In the genomic region with DNA sequence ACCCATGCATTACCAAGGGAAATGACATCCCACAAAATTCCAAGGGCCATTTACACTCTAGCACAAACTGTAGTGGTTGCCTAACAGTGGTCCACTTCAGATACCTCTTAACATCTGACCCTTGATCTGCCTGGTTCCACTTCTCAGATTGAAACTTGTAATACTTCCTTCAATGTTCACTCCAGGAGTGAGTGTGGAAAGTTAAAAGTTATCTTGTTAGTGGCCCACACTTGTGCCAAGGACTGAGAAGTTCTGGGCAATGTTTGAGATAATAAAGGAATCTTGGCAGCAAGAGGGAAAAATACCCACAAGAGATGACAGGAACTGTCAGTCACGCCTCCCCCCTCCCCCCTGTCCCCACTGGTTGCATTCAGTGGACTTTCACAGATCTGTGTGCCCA, we compare ENCODE assay signal across 30 mouse cellular contexts. TPM values are rescaled to one million over a fixed set of nuclear protein-coding genes. Genes with fewer than 3 reads are reported as not detected.
DNase-seq lines count a peak whose midpoint lies in the region; ATAC-seq lines count a peak whose summit lies in the region.
"Had no signal": no experiment of that assay in that cellular context is flagged by ENCODE, and none has a peak within 500 bp of the region (broad histone marks: within the 10 kb centered on the region; RNA-seq: fewer than 3 reads in every experiment).

No protein-coding gene starts in this region.

- intact Hi-C loops in heart, postnatal 36 days (cut with DNase I), result loop anchor here (10.0 kb wide), 2 partner anchors 235 to 475 kb away; partner anchors contain the start of genes Tfap4 and Zfp174

- H3K4me1 ChIP-seq in heart, embryonic 15.5 days (replicated peaks), result peaks cover 44% of the 10 kb centered on the region

- no peak overlapping the region for H3K4me2 ChIP-seq in heart, embryonic 15.5 days
- H3K4me2 ChIP-seq: embryonic facial prominence, embryonic 12.5 days; limb, embryonic 15.5 days; lung, embryonic 15.5 days; midbrain, embryonic 15.5 days; neural tube, embryonic 12.5 days had no signal

- no peak overlapping the region for H3K4me3 ChIP-seq in heart, embryonic 15.5 days
- H3K4me3 ChIP-seq: embryonic facial prominence, embryonic 12.5 days; hindbrain, embryonic 10.5 days; limb, embryonic 15.5 days; lung, embryonic 15.5 days; megakaryocyte, embryonic 14.5 days; midbrain, embryonic 15.5 days; neural tube, embryonic 12.5 days had no signal

- no peaks in the 10 kb centered on the region for H3K27me3 ChIP-seq in heart, embryonic 15.5 days
- H3K27me3 ChIP-seq: embryonic facial prominence, embryonic 12.5 days; limb, embryonic 15.5 days; lung, embryonic 15.5 days; megakaryocyte, embryonic 14.5 days; midbrain, embryonic 15.5 days; neural tube, embryonic 12.5 days had no signal

- no peaks in the 10 kb centered on the region for H3K9me3 ChIP-seq in heart, embryonic 15.5 days (replicated peaks)
- H3K9me3 ChIP-seq: embryonic facial prominence, embryonic 12.5 days; hindbrain, embryonic 10.5 days; limb, embryonic 15.5 days; lung, embryonic 15.5 days; megakaryocyte, embryonic 14.5 days; midbrain, embryonic 15.5 days; neural tube, embryonic 12.5 days had no signal

- no peak; the same call in 1 of the 2 replicates for ATAC-seq in heart, embryonic 15.5 days (replicated peaks; ENCODE audit: insufficient number of reproducible peaks, insufficient read depth, low FRiP score, low read depth)
- ATAC-seq: activated CD4-positive, CD25-positive, alpha-beta regulatory T cell, adult 4 months; forebrain, postnatal 0 days; hindbrain, postnatal 0 days; intestine, postnatal 0 days; midbrain, embryonic 15.5 days had no signal

- H3K36me3 ChIP-seq in heart, embryonic 15.5 days, result peaks cover 18% of the 10 kb centered on the region

- WGBS in heart, embryonic 15.5 days, result 52% methylated on average over 1 of the region's 1 CpGs

- no peak overlapping the region for H3K9ac ChIP-seq in heart, embryonic 15.5 days
- H3K9ac ChIP-seq: embryonic facial prominence, embryonic 12.5 days; forebrain, postnatal 0 days; limb, embryonic 15.5 days; liver, embryonic 14.5 days; lung, embryonic 15.5 days; midbrain, embryonic 15.5 days; neural tube, embryonic 12.5 days had no signal

- DNase-seq in heart, adult 9 months (ENCODE audit: low spot score in 2 of 2), result peak; percentile 25 to 27
- no peak for DNase-seq in heart, postnatal 36 days
- peak; percentile 10 for DNase-seq in Muller cell, postnatal 12 days (ENCODE audit: inconsistent ontology term)
- peak; percentile 50 for DNase-seq in lung, postnatal 25 days (ENCODE audit: low spot score)
- no peak for DNase-seq in gastrocnemius, postnatal 25 days
- DNase-seq in urinary bladder, adult 18-20 months (ENCODE audit: low spot score in 2 of 2), result no peak
- DNase-seq: adrenal gland, postnatal 10 days; B cell, adult 2 months; cerebellum, adult 18-20 months; cerebellum, postnatal 25 days; forebrain, postnatal 0 days; gastrocnemius, postnatal 36 days; kidney, postnatal 36 days; left cerebral cortex, postnatal 4 days; right cerebral cortex, postnatal 14 days had no signal

- H3K27ac ChIP-seq in heart, embryonic 15.5 days, result peak overlapping the region; percentile 52
- H3K27ac ChIP-seq: embryonic facial prominence, embryonic 12.5 days; hindbrain, embryonic 10.5 days; hindbrain, postnatal 0 days; limb, embryonic 15.5 days; liver, embryonic 14.5 days; lung, embryonic 15.5 days; midbrain, embryonic 15.5 days; neural tube, embryonic 12.5 days; stomach, postnatal 0 days had no signal

RNA-seq across cellular contexts. Expression of gene Trap1, which starts 2.0 kb away (rescaled TPM):
- 100 to 1,000 TPM; 155 TPM for total RNA-seq in heart, postnatal 36 days (2021)
- 102 and 110 TPM in 2 replicates for polyA plus RNA-seq in heart, embryonic 15.5 days (2015; fragmentation: Nextera tagmentation; extraction: Ambion mirVana)
- 100 to 1,000 TPM in 1 of 2 experiments, 10 to 100 TPM in 1; 98.1 to 108 TPM for total RNA-seq in gastrocnemius, postnatal 25 days (2021)

RNA-seq across cellular contexts. Expression of gene Dnase1, which starts 42.9 kb away (rescaled TPM):
- total RNA-seq in heart, postnatal 36 days (2021), result not detected
- 2.5 and 3.7 TPM in 2 replicates for polyA plus RNA-seq in heart, embryonic 15.5 days (2015; fragmentation: Nextera tagmentation; extraction: Ambion mirVana)
- total RNA-seq in gastrocnemius, postnatal 25 days (2021), result not detected
- total RNA-seq: adrenal gland, postnatal 10 days; forebrain, postnatal 0 days; gastrocnemius, postnatal 36 days; layer of hippocampus, adult 8-10 months; left cerebral cortex, adult 18-20 months; left cerebral cortex, postnatal 4 days had no signal

Comparison
In these comparisons a context has a peak if more than half of its experiments do, and no peak if none do; other contexts are left out.
1. DNase-seq: peak in heart, adult 9 months (2 of 2), Muller cell, postnatal 12 days (single experiment) and lung, postnatal 25 days (single experiment); none in heart, postnatal 36 days (0 of 2), gastrocnemius, postnatal 25 days (single experiment) and urinary bladder, adult 18-20 months (0 of 2).